Mouse (Mus musculus) monocyte, adult 5-6 weeks (primary cell): ENCODE data around the gene Fam50a. TPM values are rescaled to one million over a fixed set of nuclear protein-coding genes. Genes with fewer than 3 reads are reported as not detected.
A peak's percentile ranks its signal among the peaks of the same experiment; 100 is the strongest.
"Not testable (repeated sequence)": the region's sequence is repeated elsewhere in the genome, so short reads cannot be mapped to it uniquely, and the experiment has no call there.

Source experiments
- ATAC-seq: fragments of 153-309, 156-312 bp; replicated peaks from 2 replicates; pipeline ENCODE4 v1.8.0; 2017; ENCODE audit warnings: mild to moderate bottlenecking; ENCODE audit not compliant: low TSS enrichment, insufficient number of reproducible peaks, severe bottlenecking, poor library complexity, low FRiP score
- total RNA-seq: library from RNA; stranded (forward); fragments of 200-1000, 200-491, 200-594 nt; gene quantifications from 3 replicates; pipeline ENCODE4 v1.2.3, GENCODE M21; 2017

Gene Fam50a
- total RNA-seq, 1 experiment from 2014 or later = 87.7 TPM

DNA sequence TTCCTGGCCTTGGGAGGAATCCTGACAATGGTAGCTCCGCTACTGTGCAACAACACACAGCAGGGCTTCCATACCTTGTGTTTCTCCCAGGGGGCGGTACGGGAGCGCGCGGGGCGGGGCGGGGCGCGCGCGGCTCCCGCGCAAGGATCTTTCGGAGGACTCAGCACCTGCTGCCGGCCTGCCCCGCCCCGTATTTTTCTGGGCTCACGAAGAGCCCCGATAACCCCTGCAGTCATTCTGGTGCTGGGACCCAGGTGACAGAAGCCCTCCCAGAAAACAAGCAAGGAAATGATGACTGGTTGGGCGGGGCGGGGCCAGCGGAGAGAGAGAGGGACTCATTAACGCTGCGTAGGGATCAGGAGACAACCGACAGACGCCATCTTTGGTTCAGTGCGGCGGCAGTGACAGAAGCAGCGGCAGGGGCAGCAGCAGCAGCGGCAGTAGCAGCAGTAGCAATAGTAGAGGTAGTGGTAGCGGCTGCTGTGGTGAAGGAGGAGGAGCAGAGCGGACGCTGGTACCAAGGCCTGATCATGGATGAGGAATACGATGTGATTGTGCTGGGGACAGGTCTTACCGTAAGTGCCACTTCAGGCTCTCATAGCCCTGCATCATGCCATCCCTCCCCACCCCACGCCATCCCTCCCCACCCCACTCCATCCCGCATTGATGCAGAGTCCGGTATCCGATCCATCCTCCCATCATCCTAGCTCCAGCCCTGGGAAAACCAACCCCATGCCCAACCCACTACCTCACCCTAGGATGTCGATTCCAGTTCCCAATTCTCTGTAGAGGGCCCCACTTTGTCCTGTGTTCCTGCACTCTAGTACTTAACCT is 7.7 kb upstream of the Fam50a start, which contains the start of gene Gdi1:
TSS of gene Gdi1 (plus strand) at position 132 of the 834 bp plus-strand sequence.
- ATAC-seq = peak; percentile 85

DNA sequence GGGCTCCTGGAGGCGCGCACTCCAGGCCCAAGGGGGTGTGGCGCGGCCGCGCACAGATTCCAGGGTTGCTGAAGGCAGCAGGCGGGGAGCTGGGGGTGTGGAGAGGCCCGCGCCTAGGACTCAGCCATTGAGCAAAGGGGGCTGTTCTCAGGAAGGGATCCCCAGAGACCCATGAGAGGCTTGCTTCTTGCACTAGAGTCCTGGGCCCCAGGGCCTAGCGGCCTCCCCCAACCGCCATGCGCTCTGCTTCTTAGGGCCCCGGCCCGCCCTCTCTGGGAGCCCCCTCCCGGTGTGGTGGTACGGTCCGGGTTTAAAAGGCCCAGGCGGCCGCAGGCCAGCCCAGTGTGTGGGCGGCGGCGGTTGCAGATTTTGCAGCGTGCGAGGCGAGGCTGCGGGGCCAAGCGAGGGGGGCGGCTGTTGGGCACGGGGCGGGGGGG is 15.9 kb downstream of the Fam50a start, which contains the start of gene Plxna3:
TSS of gene Plxna3 (plus strand) at position 342 of the 437 bp plus-strand sequence.
- ATAC-seq = peak; percentile 50

DNA sequence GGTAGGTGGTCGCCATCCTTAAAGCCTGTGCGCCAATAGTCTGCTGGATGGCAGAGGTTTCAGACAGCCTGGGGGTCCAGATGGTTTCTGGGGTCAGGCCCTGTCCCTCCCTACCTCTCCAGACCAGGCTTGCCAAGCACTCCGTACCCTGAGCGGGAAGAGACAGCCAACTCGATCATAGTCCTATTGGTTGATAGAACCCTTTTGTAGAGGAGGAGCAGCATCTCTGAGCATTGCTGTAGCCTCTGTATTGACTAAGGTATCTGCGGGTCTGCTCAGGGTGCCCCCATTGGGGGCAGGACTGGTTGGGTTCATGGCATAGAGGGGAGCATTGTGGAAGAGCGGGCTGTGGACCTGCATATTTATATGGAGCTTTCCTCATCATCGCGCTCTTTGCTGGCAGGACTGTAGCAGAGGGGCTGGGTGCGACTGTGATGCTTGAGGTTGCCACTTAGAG is 16.4 kb downstream of the Fam50a start:
- ATAC-seq = no peak

DNA sequence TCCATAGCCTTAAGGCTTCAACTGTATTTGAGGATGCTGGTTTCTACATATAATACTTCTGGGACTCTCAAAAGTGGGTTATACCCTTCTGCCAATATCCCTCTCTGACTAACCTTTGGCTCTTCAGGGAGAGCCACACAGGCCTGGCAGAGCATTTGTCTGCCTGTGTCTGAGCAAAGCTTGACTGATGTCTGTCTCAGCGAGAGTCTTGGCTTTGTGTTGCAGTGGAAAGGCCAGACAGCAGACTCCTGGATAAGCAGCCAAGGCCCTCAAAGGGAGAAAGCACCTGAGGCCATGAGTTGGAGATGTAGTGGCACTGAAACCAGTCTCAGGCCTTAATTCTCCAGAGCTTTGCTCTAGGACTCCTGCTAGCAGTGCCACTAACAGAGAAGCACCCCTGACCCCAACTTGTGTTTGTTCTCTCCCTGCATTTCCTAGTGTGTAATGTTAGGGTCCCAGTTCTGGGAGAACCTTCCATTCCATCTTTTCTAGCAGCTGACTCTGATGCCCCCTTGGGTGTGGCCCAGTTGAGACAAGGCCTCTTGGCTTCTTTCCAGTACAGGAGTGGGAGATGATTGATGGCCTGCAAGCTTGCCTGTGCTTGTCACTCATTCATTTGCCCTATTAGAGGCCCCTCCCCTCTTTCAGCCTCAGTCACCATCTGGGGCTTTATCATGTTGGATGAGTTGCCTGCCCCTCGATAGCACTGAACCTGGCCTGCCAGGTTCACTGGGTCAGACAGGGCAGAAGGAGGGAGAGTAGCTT is 17.5 kb downstream of the Fam50a start:
- ATAC-seq = no peak

DNA sequence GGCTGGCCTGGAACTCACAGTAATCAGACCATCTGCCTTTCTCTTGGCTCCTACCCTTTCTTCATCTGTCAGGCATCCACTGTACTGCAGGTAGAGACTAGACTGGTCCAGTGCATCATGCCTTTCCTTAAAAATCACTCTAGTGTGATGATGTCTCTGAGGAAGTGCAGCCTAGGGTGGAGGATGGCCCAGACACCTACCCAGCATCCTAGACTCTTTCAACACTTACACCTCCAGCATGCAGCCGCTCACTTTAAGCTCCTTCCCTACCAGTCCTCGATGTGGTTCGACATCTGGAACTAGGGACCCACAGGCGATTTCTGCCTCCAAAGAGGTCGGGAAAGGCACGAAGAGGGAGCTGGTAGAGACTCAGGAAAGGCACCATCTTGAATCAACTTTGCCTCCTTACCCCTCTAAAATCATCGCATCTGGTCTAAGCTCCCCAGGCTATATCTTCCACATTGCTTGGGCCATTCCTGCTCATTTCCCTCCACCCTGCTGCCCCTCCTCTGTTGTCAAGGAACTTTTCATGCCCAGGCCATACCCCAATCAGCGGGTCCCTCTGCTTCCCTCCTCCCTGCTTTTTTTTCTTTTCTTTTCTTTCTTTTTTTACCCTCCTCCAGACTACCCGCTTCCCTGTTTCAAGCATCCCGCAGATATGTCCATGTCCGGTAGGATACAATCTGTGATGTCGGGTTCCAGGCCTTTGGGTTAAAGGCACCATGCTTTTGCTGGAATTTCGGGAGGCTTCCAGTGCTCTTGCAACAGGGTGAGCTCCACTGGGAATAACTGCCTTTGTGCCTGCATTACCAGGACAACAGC is 40.0 kb downstream of the Fam50a start:
- ATAC-seq = no peak

DNA sequence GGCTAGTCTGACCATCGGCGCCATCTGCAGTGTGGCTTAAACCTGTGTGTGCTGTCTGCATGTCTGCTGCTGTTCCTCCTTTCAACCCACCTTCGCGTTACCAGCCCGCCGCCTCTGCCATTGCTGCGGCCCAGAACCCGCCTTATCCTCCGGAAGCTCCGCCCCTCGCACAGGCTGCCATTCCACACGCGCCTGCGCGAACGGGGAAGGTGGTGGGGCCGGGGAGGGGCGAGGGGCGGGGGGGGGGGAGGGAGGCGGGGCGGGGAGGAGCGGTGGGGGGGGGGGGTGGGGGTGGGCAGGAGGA is 40.6 kb downstream of the Fam50a start, which contains the start of gene Lage3:
TSS of gene Lage3 (minus strand) at position 152 of the 304 bp plus-strand sequence.
- peak; percentile 87 for ATAC-seq

DNA sequence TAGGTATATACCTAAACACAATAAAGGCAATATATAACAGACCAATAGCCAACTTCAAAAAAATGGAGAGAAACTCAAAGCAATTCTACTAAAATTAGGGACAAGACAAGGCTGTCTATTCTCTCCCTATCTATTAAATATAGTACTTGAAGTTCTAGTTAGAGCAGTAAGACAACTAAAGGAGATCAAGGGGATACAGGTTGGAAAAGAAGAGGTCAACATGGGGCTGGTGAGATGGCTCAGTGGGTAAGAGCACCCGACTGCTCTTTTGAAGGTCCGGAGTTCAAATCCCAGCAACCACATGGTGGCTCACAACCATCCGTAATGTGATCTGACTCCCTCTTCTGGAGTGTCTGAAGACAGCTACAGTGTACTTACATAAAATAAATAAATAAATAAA is 44.2 kb downstream of the Fam50a start:
- ATAC-seq = not testable (repeated sequence)

DNA sequence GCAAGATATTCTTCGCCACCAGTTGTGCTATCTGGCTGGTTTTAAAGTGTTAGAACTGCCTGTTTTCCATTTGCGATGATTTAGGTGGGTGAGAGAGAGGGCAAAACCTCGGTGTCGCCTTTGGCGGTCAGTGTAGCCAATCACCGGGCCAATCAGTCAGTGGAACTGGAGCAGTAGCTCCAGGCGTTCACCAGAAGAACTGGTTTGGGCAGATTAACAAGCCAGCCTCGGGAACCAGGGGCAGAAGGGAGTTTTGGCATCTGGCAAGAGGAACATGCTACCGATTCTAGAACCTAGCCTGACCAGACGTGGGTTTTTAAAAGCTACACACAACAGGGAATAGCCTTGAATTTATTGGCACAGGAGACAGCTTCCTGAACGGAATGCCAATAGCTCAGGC is 46.3 kb downstream of the Fam50a start:
- ATAC-seq = no peak

DNA sequence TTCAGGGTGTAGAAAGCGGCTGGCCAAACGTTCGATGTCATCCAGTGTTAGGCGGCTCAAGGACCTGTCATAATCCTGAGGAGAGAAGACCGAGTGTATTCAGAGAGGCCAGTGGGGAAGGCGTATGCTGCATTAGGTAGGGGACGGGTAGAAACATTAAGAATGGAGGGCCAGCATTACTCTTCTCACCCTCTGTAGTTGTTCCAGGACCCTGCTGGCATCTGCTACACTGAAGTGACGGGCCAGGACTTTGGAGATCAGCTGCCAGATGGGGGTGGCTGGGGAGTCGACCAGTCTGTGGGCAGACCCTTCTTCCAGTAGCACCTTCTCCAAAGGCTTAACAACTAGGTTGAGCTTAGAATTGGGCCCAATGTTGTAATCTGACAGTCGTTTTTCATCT is 54.7 kb downstream of the Fam50a start:
- no peak for ATAC-seq

DNA sequence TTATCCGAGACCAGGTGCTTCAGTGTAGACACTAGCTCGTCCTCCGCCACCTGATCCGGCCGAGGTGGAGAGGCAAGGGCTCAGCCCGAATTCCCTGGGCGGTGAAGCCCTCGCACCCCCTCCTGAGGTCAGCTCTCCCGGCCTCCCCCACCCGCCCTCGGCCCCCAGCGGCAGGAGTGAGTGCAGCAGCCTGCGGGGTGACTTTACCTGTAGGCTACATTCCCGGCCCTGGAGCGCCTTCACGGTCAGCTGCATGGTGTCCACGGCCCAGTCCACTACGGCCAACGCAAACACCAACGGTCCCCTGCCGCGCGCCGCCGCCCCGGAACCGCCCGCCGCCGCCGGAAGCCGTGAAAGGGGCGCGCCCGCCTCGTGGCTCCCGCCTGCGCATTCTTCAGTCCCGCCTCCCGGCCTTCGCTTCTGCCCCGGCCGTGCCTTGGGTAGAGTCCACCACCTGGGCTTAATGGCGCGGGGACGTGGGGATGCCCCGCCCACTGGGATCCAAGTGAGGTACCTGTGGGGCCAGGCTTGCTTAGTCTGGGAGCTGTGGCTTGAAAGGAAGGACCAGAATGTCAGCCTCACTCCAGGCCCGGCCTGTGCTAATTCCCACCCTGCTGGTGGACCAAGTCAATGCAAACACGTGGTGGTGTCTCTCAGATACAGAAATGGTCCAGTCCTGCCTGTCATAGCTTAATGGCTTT is 55.5 kb downstream of the Fam50a start:
- peak; percentile 57 for ATAC-seq

Other genes with a start within 250 kb of the Fam50a start
- not detected in 3 replicates for gene Opn1mw, start 185.6 kb upstream of the Fam50a start, total RNA-seq
- 22.6 to 35.0 TPM (median 27.3 TPM) in 3 replicates for gene Mecp2, start 177.7 kb upstream of the Fam50a start, total RNA-seq
- not detected in 3 replicates for gene Tex28, start 145.2 kb upstream of the Fam50a start, total RNA-seq
- not detected in 3 replicates for gene Tktl1, start 135.8 kb upstream of the Fam50a start, total RNA-seq
- 2,023 to 2,748 TPM (median 2,149 TPM) in 3 replicates for gene Flna, start 63.2 kb upstream of the Fam50a start, total RNA-seq
- gene Emd, start 58.3 kb upstream of the Fam50a start, total RNA-seq = 85.3 to 98.0 TPM (median 91.4 TPM) in 3 replicates
- 1,229 to 1,534 TPM (median 1,358 TPM) in 3 replicates for gene Rpl10, start 42.2 kb upstream of the Fam50a start, total RNA-seq
- 59.4 to 103 TPM (median 69.3 TPM) in 3 replicates for gene Taz, start 31.1 kb upstream of the Fam50a start, total RNA-seq
- 46.0 to 56.4 TPM (median 56.0 TPM) in 3 replicates for gene Dnase1l1, start 30.7 kb upstream of the Fam50a start, total RNA-seq
- 286 to 398 TPM (median 345 TPM) in 3 replicates for gene Atp6ap1, start 15.9 kb upstream of the Fam50a start, total RNA-seq
- gene Gdi1, start 8.0 kb upstream of the Fam50a start, total RNA-seq = 87.9 to 106 TPM (median 93.3 TPM) in 3 replicates
- gene Plxna3, start 16.0 kb downstream of the Fam50a start, total RNA-seq = 0.19 to 0.78 TPM (median 0.21 TPM) in 3 replicates
- gene Lage3, start 40.6 kb downstream of the Fam50a start, total RNA-seq = 6.7 to 12.1 TPM (median 11.1 TPM) in 3 replicates
- 3.6 to 12.2 TPM (median 10.0 TPM) in 3 replicates for gene Ubl4a, start 60.2 kb downstream of the Fam50a start, total RNA-seq
- 11.6 to 17.2 TPM (median 13.4 TPM) in 3 replicates for gene Slc10a3, start 60.3 kb downstream of the Fam50a start, total RNA-seq
- 10.5 to 15.7 TPM (median 12.8 TPM) in 3 replicates for gene Fam3a, start 80.2 kb downstream of the Fam50a start, total RNA-seq
- 26.2 to 51.9 TPM (median 31.9 TPM) in 3 replicates for gene Ikbkg, start 80.3 kb downstream of the Fam50a start, total RNA-seq
- 120 to 126 TPM (median 124 TPM) in 3 replicates for gene G6pdx, start 116.2 kb downstream of the Fam50a start, total RNA-seq
- gene Gm6880, start 168.4 kb downstream of the Fam50a start, total RNA-seq = not detected in 3 replicates